Mouse (Mus musculus): ENCODE results near the gene Swap70. TPM values are rescaled to one million over a fixed set of nuclear protein-coding genes. Genes with fewer than 3 reads are reported as not detected.

Swap70 gene
- polyA plus RNA-seq, 1 experiment from 2014 or later, result 14.3 TPM

GRCm38 (mm10) chr7:110317412-110317811 lies 95.9 kb downstream of the Swap70 start:
- Histone ChIP-seq H3K4me2 (no peak overlapping the region), H3K27me3 (no peaks in the 10 kb centered on the region), H3K4me3 (no peak overlapping the region), H3K4me1 (no peaks in the 10 kb centered on the region), H3K9me3 (replicated peaks) (0 out of 2 replicates have a peak, but pooled peaks cover 4% of the 10 kb centered on the region), H3K36me3 (ENCODE audit: poor library complexity, severe bottlenecking) (peaks cover 79% of the 10 kb centered on the region), H3K9ac (no peak overlapping the region), H3K27ac (no peak overlapping the region)
- 92% methylated on average over 4 of the region's 4 CpGs for WGBS
- no peak for ATAC-seq

- Histone ChIP-seq H3K9me3 (replicated peaks) (0 out of 2 replicates have a peak, but pooled peaks cover 4% of the 10 kb centered on the region), H3K27me3 (no peaks in the 10 kb centered on the region), H3K4me2 (no peak overlapping the region), H3K9ac (no peak overlapping the region), H3K4me1 (no peaks in the 10 kb centered on the region), H3K36me3 (ENCODE audit: poor library complexity, severe bottlenecking) (peaks cover 77% of the 10 kb centered on the region), H3K4me3 (no peak overlapping the region), H3K27ac (peak overlapping the region; percentile 48)
- 0 out of 2 replicates have a peak, but pooled peaks have one; percentile 24 for ATAC-seq
- WGBS, result 83% methylated on average over 6 of the region's 6 CpGs
Observed at GRCm38 (mm10) chr7:110318971-110319519, 97.5 kb downstream of the Swap70 start.

- no peak overlapping the region for H3K4me2 ChIP-seq
- 0 out of 2 replicates have a peak, but pooled peaks have one; percentile 27 for ATAC-seq
Observed at GRCm38 (mm10) chr7:110321106-110321505, 99.6 kb downstream of the Swap70 start.

GRCm38 (mm10) chr7:110324852-110325251 lies 103.3 kb downstream of the Swap70 start:
- no peak overlapping the region for H3K4me2 ChIP-seq
- WGBS, result 97% methylated on average over 1 of the region's 1 CpGs

More at GRCm38 (mm10) chr7:110321106-110321505, 99.6 kb downstream of the Swap70 start:
- Histone ChIP-seq H3K4me1 (no peaks in the 10 kb centered on the region), H3K27me3 (no peaks in the 10 kb centered on the region), H3K9ac (no peak overlapping the region), H3K27ac (no peak overlapping the region), H3K9me3 (replicated peaks) (0 out of 2 replicates have a peak, but pooled peaks cover 4% of the 10 kb centered on the region), H3K4me3 (no peak overlapping the region), H3K36me3 (ENCODE audit: poor library complexity, severe bottlenecking) (peaks cover 75% of the 10 kb centered on the region)
- whole genome bisulfite sequencing, result 66% methylated on average over 5 of the region's 5 CpGs

GRCm38 (mm10) chr7:110325381-110326110 lies 104.0 kb downstream of the Swap70 start:
- H3K9me3 ChIP-seq (replicated peaks), result 0 out of 2 replicates have a peak, but pooled peaks cover 4% of the 10 kb centered on the region
- H3K36me3 ChIP-seq (ENCODE audit: poor library complexity, severe bottlenecking), result peaks cover 83% of the 10 kb centered on the region
- no peak overlapping the region for H3K9ac ChIP-seq
- H3K27me3 ChIP-seq, result no peaks in the 10 kb centered on the region
- no peak for ATAC-seq
- no peak overlapping the region for H3K27ac ChIP-seq
- H3K4me3 ChIP-seq, result no peak overlapping the region
- H3K4me2 ChIP-seq, result no peak overlapping the region
- WGBS, result 94% methylated on average over 5 of the region's 5 CpGs
- no peaks in the 10 kb centered on the region for H3K4me1 ChIP-seq

More at GRCm38 (mm10) chr7:110324852-110325251, 103.3 kb downstream of the Swap70 start:
- Histone ChIP-seq H3K27me3 (no peaks in the 10 kb centered on the region), H3K4me1 (no peaks in the 10 kb centered on the region), H3K27ac (no peak overlapping the region), H3K9me3 (replicated peaks) (0 out of 2 replicates have a peak, but pooled peaks cover 4% of the 10 kb centered on the region), H3K4me3 (no peak overlapping the region), H3K9ac (no peak overlapping the region), H3K36me3 (ENCODE audit: poor library complexity, severe bottlenecking) (peaks cover 83% of the 10 kb centered on the region)
- ATAC-seq, result no peak

Other genes starting within 250 kb of the Swap70 start
- 69.5 and 71.4 TPM in 2 replicates for gene Tmem41b, start 234.8 kb upstream of the Swap70 start, polyA plus RNA-seq (2015; fragmentation: Nextera tagmentation; extraction: Ambion mirVana)
- gene Ipo7, start 203.4 kb upstream of the Swap70 start, polyA plus RNA-seq (2015; fragmentation: Nextera tagmentation; extraction: Ambion mirVana), result 45.8 and 51.1 TPM in 2 replicates
- gene Zfp143, start 160.5 kb upstream of the Swap70 start, polyA plus RNA-seq (2015; fragmentation: Nextera tagmentation; extraction: Ambion mirVana), result 27.2 and 27.6 TPM in 2 replicates
- gene Wee1, start 99.7 kb upstream of the Swap70 start, polyA plus RNA-seq (2015; fragmentation: Nextera tagmentation; extraction: Ambion mirVana), result 16.2 and 17.7 TPM in 2 replicates

All from forebrain, embryonic 13.5 days (tissue).